Mouse (Mus musculus) ES-Bruce4 (cell line): ENCODE measurements around the gene Prr15l.

Experiments used
- CTCF ChIP-seq: IDR thresholded peaks from one replicate; pipeline ENCODE4 v1.8.1; 2011; ENCODE audit warnings: low read depth, low read length
- EP300 ChIP-seq: IDR thresholded peaks from 2 replicates; pipeline ENCODE4 v1.6.1; 2011; ENCODE audit warnings: low read depth, low read length; ENCODE audit not compliant: insufficient read depth
- POLR2A ChIP-seq: IDR thresholded peaks from one replicate; pipeline ENCODE4 v1.8.1; 2011; ENCODE audit warnings: low read length; ENCODE audit not compliant: insufficient read depth

DNA sequence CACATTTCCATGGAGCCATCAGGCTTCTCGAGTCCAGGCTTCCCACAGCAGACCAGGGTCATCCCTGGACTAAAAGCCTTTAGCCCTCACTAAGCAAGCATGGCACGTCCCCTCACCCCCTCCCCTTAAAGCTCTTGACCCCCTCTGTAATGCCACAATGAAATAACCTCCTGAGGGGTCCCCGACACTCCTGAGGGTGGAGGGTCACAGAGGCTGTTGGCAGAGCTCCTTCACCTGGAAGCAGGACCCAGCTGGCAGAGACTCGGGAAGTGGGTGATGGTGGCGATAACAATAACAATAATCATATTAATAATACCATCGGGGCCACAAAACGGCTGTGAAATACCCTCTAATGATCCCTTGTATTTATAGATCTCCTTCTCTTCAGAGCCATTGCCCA, 55.0 kb downstream of the Prr15l start, which contains the start of gene Sp2:
- TF ChIP-seq CTCF (no peak), POLR2A (no peak), EP300 (no peak)
